Mouse (Mus musculus): ENCODE results near the gene Ctnnd2. TPM values are rescaled to one million over a fixed set of nuclear protein-coding genes. Genes with fewer than 3 reads are reported as not detected.

Ctnnd2 gene
- polyA plus RNA-seq, 1 experiment from 2014 or later: 0.15 TPM

- ATAC-seq (no peak), DNase-seq (no peak)
- no peak overlapping the region for H3K4me3 ChIP-seq (ENCODE audit: low read depth, low read length)
Observed at GRCm38 (mm10) chr15:30700762-30701161, 528.4 kb downstream of the Ctnnd2 start.

GRCm38 (mm10) chr15:30701592-30701991 is 529.2 kb downstream of the Ctnnd2 start:
- no peaks in the 10 kb centered on the region for H3K9me3 ChIP-seq (ENCODE audit: low read length)
- DNase-seq: no peak
- no peaks in the 10 kb centered on the region for H3K4me1 ChIP-seq (ENCODE audit: insufficient read depth)
- no peak overlapping the region for H3K27ac ChIP-seq (ENCODE audit: low read depth)
- H3K36me3 ChIP-seq (replicated peaks; ENCODE audit: insufficient read depth, low read length): no peaks in the 10 kb centered on the region
- no peak overlapping the region for H3K9ac ChIP-seq (replicated peaks)
- TF ChIP-seq CTCF (IDR thresholded peaks at IDR 0.05; ENCODE audit: low read depth): no peak
- TF ChIP-seq EP300 (IDR thresholded peaks at IDR 0.05; ENCODE audit: low read depth): no peak
- no peak overlapping the region for H3K4me2 ChIP-seq (ENCODE audit: low read depth, low read length)
- H3K27me3 ChIP-seq (ENCODE audit: insufficient read depth, low read length): no peaks in the 10 kb centered on the region
- 68% methylated on average over 5 of the region's 5 CpGs for WGBS (ENCODE audit: insufficient replicate concordance)
- ATAC-seq: no peak
- no peak overlapping the region for H3K4me3 ChIP-seq (ENCODE audit: low read depth, low read length)

More at GRCm38 (mm10) chr15:30700762-30701161, 528.4 kb downstream of the Ctnnd2 start:
- Histone ChIP-seq H3K9ac (replicated peaks) (no peak overlapping the region), H3K9me3 (ENCODE audit: low read length) (no peaks in the 10 kb centered on the region), H3K27ac (ENCODE audit: low read depth) (no peak overlapping the region), H3K27me3 (ENCODE audit: insufficient read depth, low read length) (no peaks in the 10 kb centered on the region), H3K4me2 (ENCODE audit: low read depth, low read length) (no peak overlapping the region), H3K36me3 (replicated peaks; ENCODE audit: insufficient read depth, low read length) (no peaks in the 10 kb centered on the region), H3K4me1 (ENCODE audit: insufficient read depth) (no peaks in the 10 kb centered on the region)
- 70% methylated on average over 6 of the region's 6 CpGs for WGBS (ENCODE audit: insufficient replicate concordance)
- TF ChIP-seq EP300 (IDR thresholded peaks at IDR 0.05; ENCODE audit: low read depth): no peak
- no peak for TF ChIP-seq CTCF (IDR thresholded peaks at IDR 0.05; ENCODE audit: low read depth)

GRCm38 (mm10) chr15:30709026-30709753 is 536.8 kb downstream of the Ctnnd2 start:
- no peak overlapping the region for H3K27ac ChIP-seq (ENCODE audit: low read depth)
- H3K9me3 ChIP-seq (ENCODE audit: low read length): no peaks in the 10 kb centered on the region
- 81% methylated on average over 10 of the region's 10 CpGs for WGBS (ENCODE audit: insufficient replicate concordance)
- no peaks in the 10 kb centered on the region for H3K27me3 ChIP-seq (ENCODE audit: insufficient read depth, low read length)
- DNase-seq (no peak), ATAC-seq (no peak)
- no peak overlapping the region for H3K4me2 ChIP-seq (ENCODE audit: low read depth, low read length)
- H3K4me3 ChIP-seq (ENCODE audit: low read depth, low read length): no peak overlapping the region
- TF ChIP-seq EP300 (IDR thresholded peaks at IDR 0.05; ENCODE audit: low read depth) (no peak), CTCF (IDR thresholded peaks at IDR 0.05; ENCODE audit: low read depth) (no peak)
- H3K9ac ChIP-seq (replicated peaks): no peak overlapping the region
- no peaks in the 10 kb centered on the region for H3K36me3 ChIP-seq (replicated peaks; ENCODE audit: insufficient read depth, low read length)
- no peaks in the 10 kb centered on the region for H3K4me1 ChIP-seq (ENCODE audit: insufficient read depth)

GRCm38 (mm10) chr15:30709754-30710105 is 537.3 kb downstream of the Ctnnd2 start:
- WGBS (ENCODE audit: insufficient replicate concordance): 69% methylated on average over 2 of the region's 2 CpGs
- Histone ChIP-seq H3K36me3 (replicated peaks; ENCODE audit: insufficient read depth, low read length) (no peaks in the 10 kb centered on the region), H3K4me2 (ENCODE audit: low read depth, low read length) (no peak overlapping the region), H3K4me3 (ENCODE audit: low read depth, low read length) (no peak overlapping the region), H3K4me1 (ENCODE audit: insufficient read depth) (no peaks in the 10 kb centered on the region), H3K9ac (replicated peaks) (no peak overlapping the region), H3K9me3 (ENCODE audit: low read length) (no peaks in the 10 kb centered on the region), H3K27me3 (ENCODE audit: insufficient read depth, low read length) (no peaks in the 10 kb centered on the region), H3K27ac (ENCODE audit: low read depth) (no peak overlapping the region)
- no peak for DNase-seq
- TF ChIP-seq CTCF (IDR thresholded peaks at IDR 0.05; ENCODE audit: low read depth) (no peak), EP300 (IDR thresholded peaks at IDR 0.05; ENCODE audit: low read depth) (no peak)
- ATAC-seq: no peak

GRCm38 (mm10) chr15:30714823-30715222 is 542.4 kb downstream of the Ctnnd2 start:
- no peak overlapping the region for H3K9ac ChIP-seq (replicated peaks)
- TF ChIP-seq CTCF (IDR thresholded peaks at IDR 0.05; ENCODE audit: low read depth) (no peak), EP300 (IDR thresholded peaks at IDR 0.05; ENCODE audit: low read depth) (no peak)
- DNase-seq (no peak), ATAC-seq (no peak)
- H3K27me3 ChIP-seq (ENCODE audit: insufficient read depth, low read length): no peaks in the 10 kb centered on the region
- no peak overlapping the region for H3K4me3 ChIP-seq (ENCODE audit: low read depth, low read length)
- no peaks in the 10 kb centered on the region for H3K4me1 ChIP-seq (ENCODE audit: insufficient read depth)
- H3K4me2 ChIP-seq (ENCODE audit: low read depth, low read length): no peak overlapping the region
- H3K9me3 ChIP-seq (ENCODE audit: low read length): no peaks in the 10 kb centered on the region
- no peaks in the 10 kb centered on the region for H3K36me3 ChIP-seq (replicated peaks; ENCODE audit: insufficient read depth, low read length)
- WGBS (ENCODE audit: insufficient replicate concordance): 70% methylated on average over 2 of the region's 2 CpGs
- H3K27ac ChIP-seq (ENCODE audit: low read depth): no peak overlapping the region

GRCm38 (mm10) chr15:30718811-30719210 is 546.4 kb downstream of the Ctnnd2 start:
- no peaks in the 10 kb centered on the region for H3K27me3 ChIP-seq (ENCODE audit: insufficient read depth, low read length)
- no peak overlapping the region for H3K4me2 ChIP-seq (ENCODE audit: low read depth, low read length)
- H3K9me3 ChIP-seq (ENCODE audit: low read length): no peaks in the 10 kb centered on the region
- no peaks in the 10 kb centered on the region for H3K4me1 ChIP-seq (ENCODE audit: insufficient read depth)
- H3K9ac ChIP-seq (replicated peaks): no peak overlapping the region
- no peak overlapping the region for H3K27ac ChIP-seq (ENCODE audit: low read depth)
- DNase-seq (no peak), ATAC-seq (no peak)
- H3K36me3 ChIP-seq (replicated peaks; ENCODE audit: insufficient read depth, low read length): no peaks in the 10 kb centered on the region
- no peak overlapping the region for H3K4me3 ChIP-seq (ENCODE audit: low read depth, low read length)
- WGBS (ENCODE audit: insufficient replicate concordance): 60% methylated on average over 3 of the region's 3 CpGs
- no peak for TF ChIP-seq EP300 (IDR thresholded peaks at IDR 0.05; ENCODE audit: low read depth)
- TF ChIP-seq CTCF (IDR thresholded peaks at IDR 0.05; ENCODE audit: low read depth): no peak

All from liver, postnatal 0 days (tissue).